Mouse (Mus musculus) liver, postnatal 0 days (tissue): ENCODE measurements around the gene Gm20696.

Experiments used
- CTCF ChIP-seq: sonication (generic); IDR thresholded peaks from 2 replicates; pipeline ENCODE4 v1.5.1; 2016; ENCODE audit warnings: antibody characterized with exemption, low read depth
- EP300 ChIP-seq: IDR thresholded peaks from 2 replicates; pipeline ENCODE4 v1.6.1; 2016; ENCODE audit warnings: antibody characterized with exemption, low read depth, mild to moderate bottlenecking

DNA sequence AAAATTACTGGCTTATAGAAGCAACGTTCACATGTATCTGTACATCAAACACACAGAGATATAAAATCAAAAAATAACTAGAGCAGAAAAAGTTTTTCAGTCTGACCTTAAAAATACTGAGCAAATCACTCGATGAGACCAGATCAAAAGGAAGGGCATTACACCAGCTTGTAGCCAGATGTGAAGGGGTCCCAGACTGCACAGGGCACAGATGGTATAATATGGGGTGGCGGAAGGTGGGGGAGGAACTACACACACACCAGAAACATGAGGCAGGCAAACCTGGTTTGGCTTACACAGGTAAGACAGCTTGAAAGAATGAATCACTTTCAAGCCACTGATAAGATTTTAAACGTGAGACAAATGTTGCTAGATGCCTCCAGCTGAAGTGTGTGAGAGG, 45.4 kb downstream of the Gm20696 start:
- TF ChIP-seq EP300, result no peak
- TF ChIP-seq CTCF, result no peak
